Mouse (Mus musculus): ENCODE measurements around the gene Rnf144b. TPM values are rescaled to one million over a fixed set of nuclear protein-coding genes. Genes with fewer than 3 reads are reported as not detected.

Rnf144b gene
- polyA plus RNA-seq, 1 experiment = 0.87 TPM

DNA sequence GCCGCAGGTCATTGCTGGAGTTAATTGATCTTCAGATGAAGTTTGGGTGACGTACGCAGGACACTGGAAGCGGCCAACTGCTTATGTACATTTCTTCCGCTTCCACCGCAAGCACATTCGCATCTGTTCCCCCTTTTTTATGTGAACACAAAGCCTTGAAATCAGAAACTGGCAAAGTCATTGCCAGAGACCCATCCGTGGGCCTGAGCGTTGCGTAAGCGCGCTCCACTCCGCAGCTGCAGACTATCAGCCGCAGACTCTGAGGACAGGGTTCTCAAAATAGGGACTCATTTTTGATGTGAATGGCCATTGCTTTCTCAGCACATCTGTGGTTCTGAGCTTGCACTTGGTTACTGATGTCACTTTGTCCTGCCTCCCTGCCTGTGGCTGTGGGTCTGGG is 28.6 kb downstream of the Rnf144b start:
- no peak for TF ChIP-seq GATA1 (IDR thresholded peaks at IDR 0.05; ENCODE audit: low read length)

DNA sequence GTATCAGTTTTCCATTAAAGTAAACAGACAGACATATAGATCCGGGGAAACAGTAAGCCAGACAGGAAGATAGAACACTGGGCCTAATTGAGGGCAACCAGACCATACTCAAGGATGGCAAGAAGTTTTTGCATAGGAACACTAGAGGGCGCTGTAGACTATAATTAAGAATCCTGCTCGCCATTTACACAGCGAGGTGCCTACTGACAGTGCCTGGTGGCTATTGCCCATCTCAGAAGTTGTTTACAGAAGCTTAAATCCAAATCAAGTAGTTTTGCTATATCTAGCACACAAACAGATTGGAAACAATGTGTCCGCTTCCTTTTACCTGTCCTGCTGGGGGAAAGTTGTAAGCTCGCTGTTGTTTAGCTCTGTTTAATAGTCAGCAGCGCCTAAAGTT is 29.9 kb downstream of the Rnf144b start:
- TF ChIP-seq GATA1 (IDR thresholded peaks at IDR 0.05; ENCODE audit: low read length) = no peak

DNA sequence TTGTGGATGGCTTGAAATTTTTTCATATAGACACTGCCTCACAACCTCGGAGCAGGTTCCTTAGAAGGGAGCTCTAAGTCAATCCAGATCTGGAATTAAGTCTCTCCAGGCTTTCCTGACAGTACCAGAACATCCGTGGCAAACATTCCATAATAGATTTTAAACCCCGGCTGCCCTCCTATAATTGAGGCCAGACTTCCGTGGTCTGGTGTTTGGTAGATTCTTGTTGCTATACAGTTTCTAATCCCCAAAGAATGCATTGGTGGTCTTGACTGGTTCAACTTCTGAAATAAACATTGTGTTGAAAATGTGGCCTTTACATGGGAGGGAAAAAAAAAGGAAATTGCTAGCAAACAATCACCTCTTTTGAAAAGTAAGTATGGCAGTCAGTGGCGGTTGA is 30.8 kb downstream of the Rnf144b start:
- no peak for TF ChIP-seq GATA1 (IDR thresholded peaks at IDR 0.05; ENCODE audit: low read length)

DNA sequence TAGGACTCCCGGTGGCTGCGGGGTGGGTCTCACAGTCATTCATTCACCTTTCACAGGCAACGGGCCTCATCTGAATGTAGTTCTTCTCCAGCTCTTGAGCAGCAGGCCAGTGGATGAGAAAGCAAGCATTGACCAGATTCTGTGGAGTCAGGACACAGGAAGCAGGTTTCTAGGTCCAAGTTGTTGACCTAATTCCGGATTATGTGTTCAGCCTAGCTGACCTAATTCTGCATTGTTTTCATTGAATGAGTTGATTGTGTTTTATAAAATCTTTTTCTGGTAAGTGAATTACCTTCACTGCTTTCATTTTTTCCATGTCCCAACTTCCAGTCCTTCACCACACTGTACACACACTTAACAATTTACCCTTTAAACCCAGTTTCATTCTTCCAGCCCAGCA is 32.4 kb downstream of the Rnf144b start:
- no peak for TF ChIP-seq GATA1 (IDR thresholded peaks at IDR 0.05; ENCODE audit: low read length)

DNA sequence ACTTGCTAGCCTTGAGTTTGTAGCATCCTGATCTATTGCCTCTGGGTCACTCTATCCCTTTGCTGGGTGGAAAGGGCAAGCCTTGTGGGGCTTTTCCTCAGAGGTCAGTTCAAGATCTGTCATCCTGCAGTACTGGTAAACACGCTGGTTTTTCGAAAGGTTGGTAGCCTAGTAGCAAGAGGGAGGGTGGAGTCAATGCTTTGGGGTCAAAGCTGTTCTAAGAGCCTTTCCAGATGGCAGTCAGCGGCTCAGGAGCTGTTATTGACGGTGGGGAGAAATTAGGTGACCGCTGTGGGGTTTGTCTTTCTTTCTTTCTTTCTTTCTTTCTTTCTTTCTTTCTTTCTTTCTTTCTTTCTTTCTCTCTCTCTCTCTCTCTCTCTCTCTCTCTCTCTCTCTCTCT is 34.4 kb downstream of the Rnf144b start:
- TF ChIP-seq GATA1 (IDR thresholded peaks at IDR 0.05; ENCODE audit: low read length) = no peak

DNA sequence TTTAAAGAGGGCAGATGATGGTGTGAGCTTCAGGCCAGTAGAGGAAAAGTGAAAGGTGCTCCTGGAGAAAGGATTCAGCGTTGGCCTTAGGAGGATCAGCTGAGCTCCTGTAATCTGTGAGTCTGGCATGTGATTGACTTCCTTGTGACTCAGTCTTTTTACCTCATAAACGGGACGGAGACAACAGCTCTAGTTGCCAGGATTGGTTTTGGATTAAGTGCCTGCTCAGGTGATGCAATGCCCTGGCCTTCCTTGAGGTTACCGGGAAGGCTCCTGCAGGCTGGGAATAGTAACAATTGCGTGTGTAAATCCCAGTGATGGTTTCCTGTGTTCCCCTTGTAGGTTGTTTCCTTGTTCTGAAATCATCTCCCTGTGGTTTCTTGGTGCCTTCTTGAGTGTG is 39.5 kb downstream of the Rnf144b start:
- TF ChIP-seq GATA1 (IDR thresholded peaks at IDR 0.05; ENCODE audit: low read length) = no peak

DNA sequence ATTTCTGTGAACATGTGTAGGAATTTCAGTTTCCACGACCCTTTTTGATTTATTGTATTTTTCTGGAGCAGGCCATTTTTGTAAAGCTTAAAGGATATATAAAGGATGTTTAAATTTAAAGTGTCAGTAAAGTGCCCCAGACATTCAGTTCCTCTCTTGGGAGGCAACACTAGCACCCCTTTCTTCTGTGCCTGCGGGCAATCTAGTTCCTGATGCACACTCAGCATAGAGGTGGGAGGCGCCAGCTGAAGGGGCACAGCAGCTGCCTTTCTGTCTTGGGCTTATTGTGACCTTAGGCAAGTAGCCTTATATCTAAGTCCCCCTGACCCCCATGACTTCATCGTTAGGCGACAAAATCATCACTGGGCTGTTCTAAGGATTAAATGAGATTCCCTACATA is 42.3 kb downstream of the Rnf144b start:
- TF ChIP-seq GATA1 (IDR thresholded peaks at IDR 0.05; ENCODE audit: low read length) = no peak

DNA sequence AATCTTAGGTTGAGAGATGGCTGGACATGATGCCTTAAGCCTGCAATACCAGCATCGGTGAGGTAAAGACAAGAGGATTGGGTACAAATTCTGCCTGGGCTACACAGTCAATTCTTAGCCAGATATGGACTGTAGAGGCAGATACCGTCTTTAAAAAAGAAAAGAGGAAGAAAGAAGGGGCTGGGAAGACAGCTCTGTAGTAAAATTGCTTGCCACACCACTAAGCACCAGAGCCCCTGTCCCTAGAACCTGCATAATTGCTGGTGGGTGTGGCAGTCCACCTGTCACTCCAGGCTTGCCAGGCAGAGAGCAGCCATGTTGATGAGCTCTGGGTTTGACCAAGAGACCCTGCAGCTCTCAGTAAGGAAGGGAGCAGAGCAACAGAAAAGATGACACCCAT is 42.8 kb downstream of the Rnf144b start:
- no peak for TF ChIP-seq GATA1 (IDR thresholded peaks at IDR 0.05; ENCODE audit: low read length)

DNA sequence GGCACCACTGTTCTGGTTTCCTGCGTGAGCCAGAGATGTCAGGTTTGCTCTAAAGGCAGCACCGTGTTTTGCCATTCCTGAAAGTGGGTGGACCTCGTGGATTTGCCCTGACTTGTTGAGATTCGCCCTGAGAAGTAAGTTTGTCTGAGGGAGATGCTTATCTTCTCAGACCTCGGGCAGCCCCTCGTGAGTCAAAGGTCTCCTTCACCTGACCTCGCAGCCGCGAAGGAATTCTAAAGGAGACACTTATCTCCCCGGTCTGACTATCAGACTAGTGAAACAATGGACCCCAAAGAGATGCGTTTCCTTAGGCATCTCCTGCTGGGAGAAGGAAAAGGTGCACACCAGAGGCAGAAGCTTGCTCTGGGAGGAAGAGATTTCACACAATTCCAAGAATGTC is 46.0 kb downstream of the Rnf144b start:
- no peak for TF ChIP-seq GATA1 (IDR thresholded peaks at IDR 0.05; ENCODE audit: low read length)

DNA sequence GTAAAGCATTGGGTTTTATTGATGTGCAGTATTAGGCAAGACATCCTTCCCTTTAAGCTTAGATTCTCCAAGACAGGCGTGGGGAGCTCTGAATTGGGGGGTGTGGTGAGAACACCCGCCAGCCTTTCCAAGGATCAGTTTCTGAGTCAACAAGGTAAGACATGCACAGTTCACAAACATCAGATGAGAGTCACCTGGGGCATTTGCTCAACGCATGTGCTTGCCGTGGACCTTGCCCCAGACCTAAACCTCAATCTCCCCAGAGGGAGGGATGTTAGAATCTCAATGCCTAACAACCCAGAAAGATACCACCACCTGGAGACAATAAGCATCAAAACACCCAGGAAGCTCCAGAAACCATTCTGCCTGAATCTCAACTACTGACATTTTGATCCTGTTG is 47.6 kb downstream of the Rnf144b start:
- no peak for TF ChIP-seq GATA1 (IDR thresholded peaks at IDR 0.05; ENCODE audit: low read length)

DNA sequence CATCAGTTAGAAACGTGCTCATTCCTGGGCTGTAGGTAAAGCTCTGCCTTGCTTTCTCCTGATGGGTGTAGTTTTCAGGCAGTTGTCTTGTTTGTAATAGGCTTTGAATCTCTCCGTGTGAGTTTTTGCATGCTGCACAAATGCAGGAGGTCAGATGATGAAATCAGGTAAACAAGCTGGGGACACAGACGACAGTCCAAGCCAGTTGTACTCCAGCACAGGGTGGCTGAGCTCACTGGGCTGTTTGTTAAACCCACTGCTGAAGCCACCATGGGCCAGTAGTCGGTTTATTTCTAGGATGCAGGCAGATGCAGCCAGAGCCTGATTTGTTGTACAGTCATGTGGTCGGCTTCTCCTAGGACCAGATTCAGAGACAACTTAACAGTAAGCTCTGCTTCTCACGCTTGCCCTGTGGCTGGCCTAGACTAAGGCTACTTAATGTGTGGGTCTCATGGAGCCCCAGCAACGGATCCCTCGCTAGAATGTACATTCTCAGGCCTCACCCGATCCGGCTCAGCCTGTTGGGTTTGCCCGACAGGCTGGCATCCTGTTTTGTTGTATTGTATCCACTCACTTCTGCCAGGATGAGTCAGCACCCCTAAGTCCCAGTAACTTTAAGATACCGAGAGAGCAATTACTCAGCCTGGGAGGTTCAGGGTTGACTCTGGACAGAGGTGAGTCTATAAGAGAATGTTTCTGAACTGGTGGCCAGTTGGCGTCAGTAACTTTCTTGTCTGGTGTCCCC is 48.5 kb downstream of the Rnf144b start:
- no peak for TF ChIP-seq GATA1 (IDR thresholded peaks at IDR 0.05; ENCODE audit: low read length)

DNA sequence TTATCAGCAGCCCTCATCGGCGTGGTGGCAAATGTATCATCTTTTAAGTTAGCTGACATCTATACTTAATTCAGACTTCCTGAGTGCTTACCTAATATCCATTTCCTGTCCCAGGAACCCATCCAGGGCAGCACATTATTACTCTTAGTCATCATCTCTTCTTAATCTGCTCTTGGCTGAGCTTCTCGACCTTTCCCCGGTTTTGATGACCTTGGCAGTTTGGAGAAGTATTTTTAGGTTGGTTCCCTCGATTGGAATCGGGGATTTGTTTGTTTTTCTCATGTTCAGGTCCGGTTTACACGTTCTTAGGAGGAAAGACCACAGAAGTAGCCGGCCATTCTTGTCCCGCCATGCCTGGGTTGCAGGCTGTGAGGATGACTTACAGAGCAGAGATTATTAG is 50.4 kb downstream of the Rnf144b start:
- TF ChIP-seq GATA1 (IDR thresholded peaks at IDR 0.05; ENCODE audit: low read length) = no peak

DNA sequence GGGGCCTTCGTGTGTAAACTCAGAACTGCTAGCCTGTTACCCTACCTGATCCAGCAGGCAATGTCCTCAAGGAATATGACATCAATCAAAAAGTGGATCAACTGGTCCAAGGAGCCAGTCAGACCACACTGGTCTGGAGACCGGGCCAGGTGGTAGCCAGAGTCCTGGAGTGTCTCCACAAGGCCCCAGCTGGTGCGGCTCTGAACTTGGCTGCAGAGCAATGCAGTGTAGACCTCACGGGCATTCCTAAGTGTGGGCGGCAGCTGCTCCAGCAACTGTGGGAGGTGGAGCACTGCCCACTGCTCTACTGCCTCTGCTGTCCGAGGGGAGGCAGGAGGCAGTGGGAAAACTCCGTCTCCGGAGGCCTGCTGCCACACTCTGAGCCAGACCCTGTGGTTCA is 55.7 kb downstream of the Rnf144b start:
- TF ChIP-seq GATA1 (IDR thresholded peaks at IDR 0.05; ENCODE audit: low read length) = no peak

DNA sequence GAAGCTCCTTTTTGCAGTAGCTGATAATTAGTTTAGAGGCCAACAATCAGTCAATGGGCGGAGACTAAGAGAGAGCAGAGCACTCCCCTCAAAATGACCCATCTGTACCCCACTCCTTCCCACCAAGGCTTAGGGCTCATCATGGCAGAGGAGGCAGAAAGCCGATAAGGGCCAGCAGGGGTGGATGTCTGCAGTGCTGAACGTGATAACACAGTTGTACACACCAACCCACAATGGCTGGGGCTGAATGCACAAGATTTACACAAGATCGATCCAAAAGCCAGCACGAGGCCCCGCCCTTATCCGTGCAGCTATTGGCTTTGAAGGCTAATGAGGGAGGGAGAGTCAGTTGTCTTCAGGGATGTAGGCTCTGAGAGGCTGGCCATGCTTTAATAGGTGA is 58.3 kb downstream of the Rnf144b start:
- TF ChIP-seq GATA1 (IDR thresholded peaks at IDR 0.05; ENCODE audit: low read length) = no peak

DNA sequence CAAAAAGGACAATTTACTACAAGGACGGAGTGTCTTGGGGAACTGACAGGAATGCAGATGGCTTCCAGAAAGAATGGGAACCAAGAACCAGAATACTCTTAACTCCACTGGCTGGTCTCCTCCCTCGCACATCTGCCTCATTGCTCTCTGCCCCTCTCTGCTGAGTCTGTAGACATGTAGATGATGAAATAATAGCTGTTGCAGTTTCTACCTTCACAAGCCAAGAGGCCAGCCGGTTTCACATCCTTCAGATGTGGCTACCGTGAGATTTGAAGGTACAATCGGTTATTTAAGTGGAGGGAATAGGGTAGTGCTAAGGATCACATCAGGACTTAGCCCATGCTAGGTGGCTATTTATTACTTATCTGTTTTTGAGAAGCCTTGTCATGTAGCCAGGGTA is 59.9 kb downstream of the Rnf144b start:
- no peak for TF ChIP-seq GATA1 (IDR thresholded peaks at IDR 0.05; ENCODE audit: low read length)

DNA sequence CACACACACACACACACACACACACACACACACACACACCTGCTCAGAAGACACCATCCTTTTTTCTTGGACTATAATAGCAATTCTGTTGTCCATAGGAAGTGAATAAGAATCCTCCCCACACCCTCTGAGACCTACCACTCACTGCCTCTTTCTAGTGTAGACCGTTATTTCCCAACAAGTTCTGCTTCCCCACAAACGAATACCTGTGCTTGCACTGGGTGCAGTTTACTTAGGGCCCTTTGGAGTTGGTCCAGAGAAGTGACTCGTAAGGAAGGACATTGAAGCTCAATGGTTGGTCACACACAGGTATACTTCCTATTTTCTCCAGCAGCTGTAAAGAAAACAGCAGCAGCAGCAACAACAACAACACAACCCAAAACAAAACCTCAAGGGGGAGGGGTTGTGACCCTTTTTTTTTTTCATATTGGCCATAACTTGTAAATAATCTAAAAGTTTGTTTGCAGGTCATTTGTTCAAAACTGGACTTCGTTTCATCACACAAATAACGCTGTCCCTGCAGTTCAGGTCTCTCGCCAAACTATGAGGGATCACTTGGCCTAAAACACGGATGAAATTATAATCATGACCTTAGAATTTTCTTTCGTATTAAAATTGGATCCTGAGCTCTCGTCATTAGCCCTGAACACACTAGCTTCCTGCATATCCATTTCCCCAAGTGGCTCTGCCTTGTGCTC is 60.7 kb downstream of the Rnf144b start:
- no peak for TF ChIP-seq GATA1 (IDR thresholded peaks at IDR 0.05; ENCODE audit: low read length)

DNA sequence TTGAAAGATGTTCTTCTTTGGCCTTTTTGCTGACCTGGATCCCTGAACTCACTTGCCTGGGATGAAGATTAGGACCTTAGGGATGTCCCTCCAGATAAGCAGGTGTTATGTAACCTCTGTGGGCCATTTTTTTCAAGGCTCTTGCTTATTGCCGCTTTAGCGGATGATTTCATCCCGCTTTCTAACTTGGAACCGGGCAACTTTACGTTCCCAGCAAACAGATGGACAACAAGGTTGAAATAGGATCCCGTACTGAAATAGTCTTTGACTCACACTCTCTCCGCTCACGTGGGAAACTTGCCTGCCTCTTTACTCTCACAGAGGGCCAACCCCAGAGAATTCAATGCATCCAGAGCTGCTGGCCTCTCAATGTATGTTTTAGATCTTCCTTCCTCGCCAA is 61.3 kb downstream of the Rnf144b start:
- TF ChIP-seq GATA1 (IDR thresholded peaks at IDR 0.05; ENCODE audit: low read length) = no peak
